Mouse (Mus musculus): ENCODE data around the gene Gm10306. TPM values are rescaled to one million over a fixed set of nuclear protein-coding genes. Genes with fewer than 3 reads are reported as not detected.

Gene Gm10306
- polyA plus RNA-seq, 1 experiment from 2014 or later: not detected

DNA sequence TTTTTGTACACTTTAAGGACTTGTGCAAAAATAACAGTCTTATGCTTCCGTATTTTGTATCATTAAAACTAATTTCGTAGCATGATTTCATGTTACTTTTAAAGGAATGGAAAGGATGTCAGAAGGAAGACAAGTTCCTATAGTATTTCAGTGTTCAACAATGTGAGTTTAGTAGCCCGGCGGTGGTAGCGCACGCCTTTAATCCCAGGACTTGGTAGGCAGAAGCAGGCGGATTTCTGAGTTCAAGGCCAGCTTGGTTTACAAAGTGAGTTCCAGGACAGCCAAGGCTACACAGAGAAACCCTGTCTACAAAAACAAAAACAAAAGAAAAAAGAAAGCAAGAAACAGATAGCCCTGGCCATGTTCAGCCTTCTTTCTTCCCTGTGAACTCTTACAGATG lies 799 bp downstream of the Gm10306 start:
- Histone ChIP-seq H3K4me3 (replicated peaks; ENCODE audit: low read depth, low read length) (peak overlapping the region; percentile 88), H3K9ac (replicated peaks; ENCODE audit: low read length) (no peak overlapping the region), H3K4me2 (ENCODE audit: low read length) (peak overlapping the region; percentile 55), H3K4me1 (ENCODE audit: control insufficient read depth, insufficient read depth, low read length) (peaks cover 14% of the 10 kb centered on the region), H3K27me3 (ENCODE audit: control insufficient read depth, insufficient read depth, low read length) (no peaks in the 10 kb centered on the region), H3K9me3 (ENCODE audit: control insufficient read depth, low read length) (no peaks in the 10 kb centered on the region), H3K36me3 (ENCODE audit: control insufficient read depth, insufficient read depth, low read length) (no peaks in the 10 kb centered on the region), H3K27ac (replicated peaks; ENCODE audit: low read depth, low read length) (no peak overlapping the region)
- no peak for ATAC-seq (ENCODE audit: low FRiP score, low TSS enrichment)
- WGBS: 74% methylated on average over 7 of the region's 7 CpGs
- DNase-seq: no peak

DNA sequence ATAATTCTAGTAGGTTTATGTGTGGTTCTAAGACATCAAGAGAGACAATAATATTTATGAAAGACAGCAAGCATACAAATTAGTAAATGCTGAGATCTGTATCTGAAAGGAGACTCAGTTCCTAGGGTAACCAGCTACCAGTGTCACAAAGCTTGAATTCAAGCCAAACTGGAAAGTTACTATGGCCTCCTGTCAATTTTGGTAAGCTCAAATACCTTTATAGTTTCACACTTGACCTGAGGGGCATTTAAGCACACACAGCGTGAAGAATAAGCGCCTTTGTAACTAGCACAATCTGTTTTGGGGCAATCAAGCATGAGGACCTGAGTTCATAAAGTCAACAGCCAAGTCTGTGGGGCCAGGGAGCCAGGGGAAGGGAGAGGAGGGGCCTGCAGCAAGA lies 2.9 kb downstream of the Gm10306 start:
- no peaks in the 10 kb centered on the region for H3K9me3 ChIP-seq (ENCODE audit: control insufficient read depth, low read length)
- no peaks in the 10 kb centered on the region for H3K36me3 ChIP-seq (ENCODE audit: control insufficient read depth, insufficient read depth, low read length)
- H3K9ac ChIP-seq (replicated peaks; ENCODE audit: low read length): no peak overlapping the region
- no peak overlapping the region for H3K4me3 ChIP-seq (replicated peaks; ENCODE audit: low read depth, low read length)
- H3K27me3 ChIP-seq (ENCODE audit: control insufficient read depth, insufficient read depth, low read length): no peaks in the 10 kb centered on the region
- peaks cover 14% of the 10 kb centered on the region for H3K4me1 ChIP-seq (ENCODE audit: control insufficient read depth, insufficient read depth, low read length)
- 38% methylated on average over 2 of the region's 2 CpGs for WGBS
- ATAC-seq (ENCODE audit: low FRiP score, low TSS enrichment): no peak
- no peak overlapping the region for H3K4me2 ChIP-seq (ENCODE audit: low read length)
- DNase-seq: no peak
- no peak overlapping the region for H3K27ac ChIP-seq (replicated peaks; ENCODE audit: low read depth, low read length)

DNA sequence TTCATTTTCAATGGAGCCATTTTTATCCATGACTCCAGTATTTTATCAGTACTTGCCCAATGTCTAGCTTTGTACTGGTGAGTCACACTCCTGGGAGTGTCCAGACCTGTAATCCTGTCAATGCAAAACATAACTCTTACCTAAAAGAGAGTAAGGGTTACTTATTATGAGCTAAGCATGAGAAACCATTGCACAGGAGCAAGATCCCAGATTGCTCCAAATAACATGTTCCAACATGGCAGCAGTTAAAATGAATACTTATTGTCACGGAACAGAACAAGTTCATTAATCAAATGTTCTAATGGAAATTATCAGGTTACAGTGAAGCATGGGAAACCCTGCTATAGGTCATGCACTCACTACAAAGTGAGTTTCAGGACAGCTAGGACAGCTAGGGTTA lies 4.0 kb downstream of the Gm10306 start:
- DNase-seq: no peak
- Histone ChIP-seq H3K36me3 (ENCODE audit: control insufficient read depth, insufficient read depth, low read length) (peaks cover under 1% of the 10 kb centered on the region; the same call in 1 of the 2 replicates), H3K27me3 (ENCODE audit: control insufficient read depth, insufficient read depth, low read length) (no peaks in the 10 kb centered on the region), H3K4me1 (ENCODE audit: control insufficient read depth, insufficient read depth, low read length) (peaks cover 5% of the 10 kb centered on the region), H3K27ac (replicated peaks; ENCODE audit: low read depth, low read length) (no peak overlapping the region), H3K9ac (replicated peaks; ENCODE audit: low read length) (no peak overlapping the region), H3K4me2 (ENCODE audit: low read length) (no peak overlapping the region), H3K4me3 (replicated peaks; ENCODE audit: low read depth, low read length) (no peak overlapping the region), H3K9me3 (ENCODE audit: control insufficient read depth, low read length) (no peaks in the 10 kb centered on the region)
- ATAC-seq (ENCODE audit: low FRiP score, low TSS enrichment): no peak
- 94% methylated on average over 1 of the region's 1 CpGs for WGBS

DNA sequence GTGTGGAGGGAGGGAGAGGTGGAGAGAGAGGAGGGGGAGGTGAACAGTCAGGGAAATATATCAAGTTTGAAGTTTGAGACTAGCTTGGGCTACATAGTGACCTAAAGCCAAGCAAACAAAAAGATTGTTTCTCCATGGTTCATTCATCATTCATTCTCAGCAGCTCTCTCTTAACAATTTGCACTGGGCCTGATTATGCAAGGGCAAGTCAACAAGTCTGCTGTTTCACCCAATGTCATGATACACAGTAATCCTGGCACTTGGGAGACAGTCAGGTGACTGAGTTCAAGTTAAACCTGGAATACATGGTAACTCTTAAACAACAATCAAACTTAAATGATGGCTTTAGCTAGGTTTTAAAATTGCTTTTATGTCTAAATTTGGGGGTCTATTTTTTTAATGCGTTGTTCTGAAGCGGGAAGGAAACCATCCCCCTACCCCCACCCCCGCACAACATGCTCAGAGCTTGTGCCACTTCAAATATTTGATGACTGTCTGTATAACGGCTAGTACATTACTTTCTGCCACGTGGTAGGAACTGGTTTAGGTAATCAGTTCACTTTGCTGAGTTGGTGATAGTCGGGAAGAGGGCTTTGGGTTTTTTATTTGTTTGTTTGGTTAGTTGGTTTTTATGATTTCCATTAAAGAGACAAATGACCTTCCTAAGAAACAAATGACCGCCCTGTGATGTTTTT lies 5.8 kb downstream of the Gm10306 start:
- ATAC-seq (ENCODE audit: low FRiP score, low TSS enrichment) (no peak), DNase-seq (no peak)
- Histone ChIP-seq H3K36me3 (ENCODE audit: control insufficient read depth, insufficient read depth, low read length) (peaks cover 8% of the 10 kb centered on the region), H3K9ac (replicated peaks; ENCODE audit: low read length) (no peak overlapping the region), H3K27ac (replicated peaks; ENCODE audit: low read depth, low read length) (no peak overlapping the region), H3K27me3 (ENCODE audit: control insufficient read depth, insufficient read depth, low read length) (no peaks in the 10 kb centered on the region), H3K9me3 (ENCODE audit: control insufficient read depth, low read length) (no peaks in the 10 kb centered on the region), H3K4me3 (replicated peaks; ENCODE audit: low read depth, low read length) (no peak overlapping the region), H3K4me2 (ENCODE audit: low read length) (no peak overlapping the region), H3K4me1 (ENCODE audit: control insufficient read depth, insufficient read depth, low read length) (no peaks in the 10 kb centered on the region)
- 81% methylated on average over 7 of the region's 7 CpGs for WGBS

DNA sequence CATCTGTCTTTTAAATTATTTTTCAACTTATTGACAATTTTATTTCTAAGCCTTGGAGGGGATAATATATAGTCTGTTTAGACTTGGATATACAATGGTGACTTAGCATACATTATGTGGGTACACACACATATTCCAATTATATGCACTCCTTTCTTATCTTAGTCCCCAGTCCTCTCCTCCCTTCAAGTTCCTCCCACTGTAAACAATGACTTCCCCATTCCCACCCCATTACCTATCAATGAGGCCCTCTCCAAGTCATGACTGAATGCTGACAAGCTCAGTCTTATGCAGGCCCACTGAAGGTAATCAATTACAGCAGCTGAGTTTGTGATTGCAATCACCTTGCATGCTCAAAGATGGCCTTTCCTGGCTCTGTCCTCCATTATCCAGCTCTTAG lies 8.0 kb downstream of the Gm10306 start:
- Histone ChIP-seq H3K9me3 (ENCODE audit: control insufficient read depth, low read length) (no peaks in the 10 kb centered on the region), H3K4me3 (replicated peaks; ENCODE audit: low read depth, low read length) (no peak overlapping the region), H3K4me2 (ENCODE audit: low read length) (no peak overlapping the region), H3K9ac (replicated peaks; ENCODE audit: low read length) (no peak overlapping the region), H3K4me1 (ENCODE audit: control insufficient read depth, insufficient read depth, low read length) (no peaks in the 10 kb centered on the region), H3K27me3 (ENCODE audit: control insufficient read depth, insufficient read depth, low read length) (no peaks in the 10 kb centered on the region), H3K27ac (replicated peaks; ENCODE audit: low read depth, low read length) (no peak overlapping the region), H3K36me3 (ENCODE audit: control insufficient read depth, insufficient read depth, low read length) (peaks cover 19% of the 10 kb centered on the region)
- no peak for DNase-seq
- no peak for ATAC-seq (ENCODE audit: low FRiP score, low TSS enrichment)

DNA sequence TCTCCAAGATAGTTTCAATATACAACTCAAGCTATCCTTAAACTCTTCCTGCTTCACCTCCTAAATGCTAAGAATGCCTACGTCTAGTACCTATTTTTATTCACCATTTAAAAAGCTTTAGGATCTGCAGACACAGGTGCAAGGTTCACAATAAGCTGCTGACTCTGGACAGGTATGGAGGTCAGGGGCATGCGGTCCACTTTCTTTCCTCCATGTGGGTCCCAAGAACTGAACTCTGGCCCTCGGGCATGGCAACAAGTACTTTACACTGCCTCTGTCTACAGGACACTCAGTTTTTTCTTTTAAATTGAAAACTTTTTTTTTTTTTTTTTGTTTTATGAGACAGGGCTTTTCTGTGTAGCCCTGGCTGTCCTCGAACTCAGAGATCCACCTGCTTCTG lies 16.3 kb downstream of the Gm10306 start:
- H3K4me1 ChIP-seq (ENCODE audit: control insufficient read depth, insufficient read depth, low read length): no peaks in the 10 kb centered on the region
- 96% methylated on average over 4 of the region's 4 CpGs for WGBS
- H3K27ac ChIP-seq (replicated peaks; ENCODE audit: low read depth, low read length): no peak overlapping the region
- ATAC-seq (ENCODE audit: low FRiP score, low TSS enrichment) (no peak), DNase-seq (no peak)
- no peak overlapping the region for H3K4me3 ChIP-seq (replicated peaks; ENCODE audit: low read depth, low read length)
- H3K36me3 ChIP-seq (ENCODE audit: control insufficient read depth, insufficient read depth, low read length): peaks cover 63% of the 10 kb centered on the region
- H3K9ac ChIP-seq (replicated peaks; ENCODE audit: low read length): no peak overlapping the region
- no peak overlapping the region for H3K4me2 ChIP-seq (ENCODE audit: low read length)
- H3K9me3 ChIP-seq (ENCODE audit: control insufficient read depth, low read length): no peaks in the 10 kb centered on the region
- H3K27me3 ChIP-seq (ENCODE audit: control insufficient read depth, insufficient read depth, low read length): no peaks in the 10 kb centered on the region

DNA sequence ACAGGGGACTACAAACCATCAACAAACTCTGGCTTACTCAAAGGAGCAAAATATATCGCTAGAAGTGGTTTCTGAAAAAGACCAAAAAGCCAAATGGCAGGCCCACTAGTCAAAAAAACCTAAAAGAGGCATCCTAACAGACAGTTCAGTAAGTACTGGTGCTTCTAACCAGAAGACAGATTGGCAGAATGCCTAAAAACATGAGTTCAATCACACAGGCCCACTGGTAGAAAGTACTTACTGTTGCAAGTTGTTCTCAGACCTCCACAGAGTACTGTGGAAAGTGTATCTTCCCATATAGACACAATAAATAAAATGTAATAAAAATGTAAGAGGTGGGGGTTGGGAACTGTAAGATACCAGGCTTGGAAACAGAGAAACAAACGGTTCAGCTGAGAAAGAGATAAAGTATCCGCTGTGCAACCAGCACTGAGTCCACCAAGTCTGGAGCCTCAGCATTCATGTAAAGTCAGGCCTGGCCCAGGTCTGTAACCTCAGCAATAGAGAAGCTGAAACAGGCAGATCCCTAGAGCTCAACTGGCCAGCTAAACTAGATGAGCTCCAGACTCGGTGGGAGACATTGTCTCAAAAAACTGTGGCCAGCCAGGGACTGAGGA lies 35.5 kb downstream of the Gm10306 start:
- Histone ChIP-seq H3K27ac (replicated peaks; ENCODE audit: low read depth, low read length) (no peak overlapping the region), H3K36me3 (ENCODE audit: control insufficient read depth, insufficient read depth, low read length) (no peaks in the 10 kb centered on the region), H3K4me1 (ENCODE audit: control insufficient read depth, insufficient read depth, low read length) (no peaks in the 10 kb centered on the region), H3K9ac (replicated peaks; ENCODE audit: low read length) (no peak overlapping the region), H3K4me3 (replicated peaks; ENCODE audit: low read depth, low read length) (no peak overlapping the region), H3K4me2 (ENCODE audit: low read length) (no peak overlapping the region), H3K9me3 (ENCODE audit: control insufficient read depth, low read length) (no peaks in the 10 kb centered on the region), H3K27me3 (ENCODE audit: control insufficient read depth, insufficient read depth, low read length) (no peaks in the 10 kb centered on the region)
- 88% methylated on average over 4 of the region's 4 CpGs for WGBS
- no peak for ATAC-seq (ENCODE audit: low FRiP score, low TSS enrichment)
- DNase-seq: no peak

DNA sequence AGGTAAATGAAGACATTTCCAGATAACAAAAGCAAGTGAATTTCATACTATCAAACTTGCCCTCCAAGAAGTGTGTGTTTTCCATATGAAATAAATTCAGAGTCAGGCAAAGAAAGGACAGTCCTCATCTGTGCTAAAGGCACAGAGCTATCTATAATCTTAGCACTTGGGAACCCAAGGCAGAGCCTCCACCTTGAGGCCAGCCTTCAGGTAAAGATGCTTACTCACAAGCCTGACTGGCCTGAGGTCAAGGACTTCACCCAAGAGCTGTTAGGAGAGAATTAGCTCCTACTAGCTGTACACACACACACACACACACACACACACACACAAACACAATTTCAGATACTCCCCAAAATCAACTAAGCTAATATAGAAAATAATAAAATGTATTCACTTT lies 36.4 kb downstream of the Gm10306 start:
- Histone ChIP-seq H3K4me1 (ENCODE audit: control insufficient read depth, insufficient read depth, low read length) (no peaks in the 10 kb centered on the region), H3K36me3 (ENCODE audit: control insufficient read depth, insufficient read depth, low read length) (no peaks in the 10 kb centered on the region), H3K9ac (replicated peaks; ENCODE audit: low read length) (no peak overlapping the region), H3K27me3 (ENCODE audit: control insufficient read depth, insufficient read depth, low read length) (no peaks in the 10 kb centered on the region), H3K4me2 (ENCODE audit: low read length) (no peak overlapping the region), H3K9me3 (ENCODE audit: control insufficient read depth, low read length) (no peaks in the 10 kb centered on the region), H3K4me3 (replicated peaks; ENCODE audit: low read depth, low read length) (no peak overlapping the region), H3K27ac (replicated peaks; ENCODE audit: low read depth, low read length) (no peak overlapping the region)
- ATAC-seq (ENCODE audit: low FRiP score, low TSS enrichment) (no peak), DNase-seq (no peak)

DNA sequence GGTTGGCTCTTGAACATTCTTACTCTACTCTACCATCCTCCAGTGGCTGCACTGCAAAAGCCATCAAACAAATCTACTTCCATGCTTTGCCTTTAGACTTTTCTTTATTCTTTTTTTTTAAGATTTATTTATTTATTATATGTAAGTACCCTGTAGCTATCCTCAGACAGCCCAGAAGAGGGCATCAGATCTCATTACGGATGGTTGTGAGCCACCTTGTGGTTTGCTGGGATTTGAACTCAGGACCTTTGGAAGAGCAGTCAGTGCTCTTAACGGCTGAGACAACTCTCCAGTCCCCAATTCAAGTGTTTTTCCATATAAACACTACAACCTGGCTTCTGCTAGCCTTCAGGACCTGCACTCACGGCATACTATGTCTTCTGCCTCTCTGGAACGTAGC lies 45.0 kb downstream of the Gm10306 start:
- no peaks in the 10 kb centered on the region for H3K36me3 ChIP-seq (ENCODE audit: control insufficient read depth, insufficient read depth, low read length)

More for the DNA sequence above, 45.0 kb downstream of the Gm10306 start:
- DNase-seq: no peak
- peak overlapping the region; percentile 95 for H3K4me3 ChIP-seq (replicated peaks; ENCODE audit: low read depth, low read length)
- no peak overlapping the region for H3K27ac ChIP-seq (replicated peaks; ENCODE audit: low read depth, low read length)
- H3K9ac ChIP-seq (replicated peaks; ENCODE audit: low read length): no peak overlapping the region
- 90% methylated on average over 4 of the region's 4 CpGs for WGBS
- H3K4me2 ChIP-seq (ENCODE audit: low read length): peak overlapping the region; percentile 84
- H3K27me3 ChIP-seq (ENCODE audit: control insufficient read depth, insufficient read depth, low read length): no peaks in the 10 kb centered on the region
- no peaks in the 10 kb centered on the region for H3K9me3 ChIP-seq (ENCODE audit: control insufficient read depth, low read length)
- H3K4me1 ChIP-seq (ENCODE audit: control insufficient read depth, insufficient read depth, low read length): peaks cover 13% of the 10 kb centered on the region
- no peak for ATAC-seq (ENCODE audit: low FRiP score, low TSS enrichment)

All from midbrain, embryonic 14.5 days (tissue).